Mouse (Mus musculus) MEL (cell line): ENCODE results near the gene Gcc2.

ENCODE experiments used
- CHD1 ChIP-seq: IDR thresholded peaks from 2 replicates; pipeline ENCODE4 v1.6.1; 2012; ENCODE audit warnings: low read depth, mild to moderate bottlenecking, inconsistent platforms, low read length, improper control_type of control experiment
- CTCF ChIP-seq, 3 experiments: IDR thresholded peaks in 2 of 3; conservative IDR thresholded peaks in 1 of 3; 2 replicates each; pipeline ENCODE4 v1.5.1; 2011 to 2012; ENCODE audit warnings: low read length in 3 of 3, low read depth in 2 of 3, mild to moderate bottlenecking in 2 of 3, improper control_type of control experiment in 1 of 3, inconsistent platforms in 1 of 3, mixed read lengths in 1 of 3, moderate library complexity in 1 of 3; ENCODE audit not compliant: control insufficient read depth in 1 of 3, insufficient read depth in 1 of 3, poor library complexity in 1 of 3, severe bottlenecking in 1 of 3
- EP300 ChIP-seq, 2 experiments: IDR thresholded peaks; 2 replicates each; pipeline ENCODE4 v1.6.1; 2011; ENCODE audit warnings: improper control_type of control experiment in 2 of 2, low read length in 2 of 2, low read depth in 1 of 2, mild to moderate bottlenecking in 1 of 2
- NRF1 ChIP-seq: IDR thresholded peaks from 2 replicates; pipeline ENCODE4 v1.6.1; 2014; ENCODE audit warnings: low read depth, mild to moderate bottlenecking, inconsistent platforms, low read length, improper control_type of control experiment, moderate library complexity; ENCODE audit not compliant: poor library complexity, insufficient read depth, severe bottlenecking
- POLR2A ChIP-seq, 2 experiments: IDR thresholded peaks; 2 replicates each; pipeline ENCODE4 v1.6.1; 2011 to 2012; ENCODE audit warnings: low read length in 2 of 2, mild to moderate bottlenecking in 2 of 2, control low read depth in 1 of 2, improper control_type of control experiment in 1 of 2, low read depth in 1 of 2, moderate library complexity in 1 of 2; ENCODE audit not compliant: control insufficient read depth in 1 of 2, insufficient read depth in 1 of 2, poor library complexity in 1 of 2
- TAL1 ChIP-seq: IDR thresholded peaks from 2 replicates; pipeline ENCODE4 v1.6.1; 2012; ENCODE audit warnings: mild to moderate bottlenecking, inconsistent platforms, low read length, moderate library complexity, mixed read lengths
- ZNF384 ChIP-seq: IDR thresholded peaks from 2 replicates; pipeline ENCODE4 v1.6.1; 2012; ENCODE audit warnings: low read depth, mild to moderate bottlenecking, inconsistent platforms, low read length, improper control_type of control experiment

GRCm38 (mm10) chr10:58352364-58352763 lies 97.1 kb downstream of the Gcc2 start:
- no peak for TF ChIP-seq ZNF384
- no peak for TF ChIP-seq POLR2A (IDR thresholded peaks at IDR 0.05; ENCODE audit: control insufficient read depth in 1 of 2, insufficient read depth in 1 of 2, low read depth in 1 of 2, low read length in 2 of 2, poor library complexity in 1 of 2)
- no peak for TF ChIP-seq NRF1
- no peak for TF ChIP-seq CTCF (IDR thresholded peaks at IDR 0.05 in 2 of 3, conservative IDR thresholded peaks at IDR 0.05 in 1 of 3; ENCODE audit: control insufficient read depth in 1 of 3, insufficient read depth in 1 of 3, low read depth in 2 of 3, low read length in 3 of 3, poor library complexity in 1 of 3, severe bottlenecking in 1 of 3)
- TF ChIP-seq EP300 (IDR thresholded peaks at IDR 0.05; ENCODE audit: low read depth in 1 of 2, low read length in 2 of 2): no peak
- TF ChIP-seq CHD1: no peak
- TF ChIP-seq TAL1: no peak
